Mouse (Mus musculus): ENCODE measurements around the gene Grtp1.

- TF ChIP-seq CTCF (IDR thresholded peaks at IDR 0.05; ENCODE audit: control insufficient read depth, insufficient read depth, low read length) (no peak), POLR2A (IDR thresholded peaks at IDR 0.05; ENCODE audit: borderline replicate concordance, control insufficient read depth, low read depth, low read length) (no peak)
These were observed 1.6 kb upstream of the Grtp1 start for GRCm38 (mm10) chr8:13202041-13202440.

Measured in bone marrow, adult 2 months (tissue).